Mouse (Mus musculus) heart, embryonic 14.5 days (tissue): Measurements from ENCODE around the gene Kctd12. TPM values are rescaled to one million over a fixed set of nuclear protein-coding genes. Genes with fewer than 3 reads are reported as not detected.

Experiments
- ATAC-seq: fragments of 200-750 bp; cut with Nextera tagmentation; 2 replicates; pipeline ENCODE4 v1.8.0; 2017; ENCODE audit warnings: low read depth, moderate TSS enrichment; ENCODE audit not compliant: insufficient number of reproducible peaks, insufficient read depth, low FRiP score
- H3K27ac ChIP-seq, 2 experiments: fragments of 200-500 bp in 1 of 2; fragments of 300-500 bp in 1 of 2; sonication (generic) in 1 of 2; replicated peaks in 1 of 2; 2 replicates each; pipeline ENCODE4 v1.5.1; 2012 to 2014; ENCODE audit warnings: low read depth in 2 of 2, low read length in 2 of 2, control low read depth in 1 of 2, mild to moderate bottlenecking in 1 of 2, mixed read lengths in 1 of 2; ENCODE audit not compliant: control insufficient read depth in 1 of 2, insufficient read depth in 1 of 2
- H3K27me3 ChIP-seq: fragments of 300-500 bp; sonication (generic); 2 replicates; pipeline ENCODE4 v1.6.1; 2014; ENCODE audit warnings: mild to moderate bottlenecking, low read length, control low read depth; ENCODE audit not compliant: control insufficient read depth, insufficient read depth
- H3K36me3 ChIP-seq: fragments of 300-500 bp; sonication (generic); 2 replicates; pipeline ENCODE4 v1.6.1; 2014; ENCODE audit warnings: mild to moderate bottlenecking, control low read depth, low read length, mixed read lengths; ENCODE audit not compliant: control insufficient read depth, insufficient read depth
- H3K4me1 ChIP-seq, 2 experiments: fragments of 200-500 bp in 1 of 2; fragments of 300-500 bp in 1 of 2; sonication (generic) in 1 of 2; 2 replicates each; pipeline ENCODE4 v1.6.1; 2012 to 2014; ENCODE audit warnings: low read length in 2 of 2, control low read depth in 1 of 2, mixed read lengths in 1 of 2; ENCODE audit not compliant: control insufficient read depth in 2 of 2, insufficient read depth in 2 of 2
- H3K4me2 ChIP-seq: fragments of 300-500 bp; sonication (generic); 2 replicates; pipeline ENCODE4 v1.6.1; 2014; ENCODE audit warnings: mild to moderate bottlenecking, low read length
- H3K4me3 ChIP-seq, 2 experiments: fragments of 200-500 bp in 1 of 2; fragments of 300-500 bp in 1 of 2; sonication (generic) in 1 of 2; 2 replicates each; pipeline ENCODE4 v1.5.1; 2012 to 2014; ENCODE audit warnings: low read length in 2 of 2, mild to moderate bottlenecking in 2 of 2, control low read depth in 1 of 2, low read depth in 1 of 2, moderate library complexity in 1 of 2; ENCODE audit not compliant: control insufficient read depth in 1 of 2, insufficient read depth in 1 of 2
- H3K9ac ChIP-seq: fragments of 300-500 bp; sonication (generic); 2 replicates; pipeline ENCODE4 v1.6.1; 2014; ENCODE audit warnings: mild to moderate bottlenecking, low read length
- H3K9me3 ChIP-seq: fragments of 300-500 bp; sonication (generic); 2 replicates; pipeline ENCODE4 v1.6.1; 2016; ENCODE audit warnings: low read length, control low read depth; ENCODE audit not compliant: control insufficient read depth
- WGBS: fragments of 180-500 bp; shearing (Covaris S2); extraction: QIAGEN DNeasy Blood & Tissue Kit; methylation state at CpG from one replicate; pipeline ENCODE4 v1.1.7; 2014; 5-methylcytosine and 5-hydroxymethylcytosine counted together
- polyA plus RNA-seq: library from polyadenylated mRNA; unstranded; fragments of >200 nt; fragmentation: Nextera tagmentation; extraction: Ambion mirVana; gene quantifications from 2 replicates; pipeline ENCODE4 v1.2.1, GENCODE M21; 2014

Kctd12 gene
- polyA plus RNA-seq, 1 experiment from 2014 or later: 9.0 TPM

DNA sequence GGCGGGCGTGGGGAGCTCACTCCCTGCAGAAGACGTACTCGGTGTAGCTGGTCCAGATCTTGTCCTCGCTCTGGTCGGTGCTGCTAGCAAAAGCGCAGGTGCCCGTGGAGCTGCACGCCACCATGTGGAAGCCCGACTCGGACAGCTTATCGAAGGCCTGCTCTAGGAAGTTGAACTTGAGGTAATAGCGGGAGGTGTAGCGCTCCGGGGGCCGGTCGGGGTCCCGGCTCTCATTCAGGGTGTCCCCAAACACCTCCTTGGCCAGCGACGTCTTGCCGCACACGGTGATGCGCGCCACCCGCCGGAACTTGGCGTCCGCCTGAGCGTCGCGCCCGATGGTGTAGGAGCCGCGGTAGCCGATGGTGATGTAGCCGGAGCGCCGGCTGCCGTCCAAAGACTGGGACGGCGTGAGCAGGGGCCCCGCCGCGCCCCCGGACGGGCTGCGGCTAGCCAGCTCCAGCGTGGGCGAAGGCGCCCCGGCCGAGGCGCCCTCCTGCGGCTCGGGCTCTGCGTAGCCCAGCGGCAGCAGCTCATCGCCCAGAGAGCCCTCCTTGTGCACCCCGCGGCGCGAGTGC is 909 bp downstream of the Kctd12 start:
- ATAC-seq: peak; percentile 40; the same call in 1 of the 2 replicates
- under 1% methylated on average over 61 of the region's 62 CpGs for WGBS
- H3K9ac ChIP-seq: peak overlapping the region; percentile 82

DNA sequence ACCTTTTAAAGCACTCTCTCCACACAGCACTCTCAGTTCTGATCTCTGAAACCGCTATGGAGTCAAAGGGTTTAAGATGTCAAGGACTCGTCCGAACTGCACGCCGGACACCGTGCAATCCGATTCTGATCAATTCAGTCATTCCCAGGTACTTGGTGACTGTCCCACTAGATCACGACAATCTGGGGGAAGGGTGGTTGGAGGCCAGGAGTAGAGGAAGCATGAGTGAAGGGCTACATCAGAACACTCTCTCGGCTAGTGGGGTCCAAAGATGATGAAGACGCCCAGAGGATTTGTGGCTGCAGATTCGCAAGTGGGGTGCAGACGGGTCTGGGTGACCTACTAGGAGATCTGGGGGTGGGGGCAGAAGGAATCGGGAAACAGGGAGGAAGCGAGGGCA is 1.5 kb downstream of the Kctd12 start:
- peaks cover 3 to 8% of the 10 kb centered on the region in 2 experiments; a peak in 1 of 4 replicates for H3K4me1 ChIP-seq
- H3K36me3 ChIP-seq: no peaks in the 10 kb centered on the region
- H3K4me2 ChIP-seq: peak overlapping the region; percentile 99
- peak overlapping the region; percentile 13 to 95; a peak in 1 of 4 replicates for H3K27ac ChIP-seq
- ATAC-seq: no peak
- no peaks in the 10 kb centered on the region for H3K9me3 ChIP-seq
- WGBS: 11% methylated on average over 14 of the region's 14 CpGs
- no peaks in the 10 kb centered on the region for H3K27me3 ChIP-seq
- peak overlapping the region; percentile 65 to 76 for H3K4me3 ChIP-seq
- H3K9ac ChIP-seq: peak overlapping the region; percentile 82

More for the DNA sequence above, 909 bp downstream of the Kctd12 start:
- no peaks in the 10 kb centered on the region for H3K27me3 ChIP-seq
- peak overlapping the region; percentile 65 to 76 for H3K4me3 ChIP-seq
- peaks cover 3 to 8% of the 10 kb centered on the region in 2 experiments; a peak in 1 of 4 replicates for H3K4me1 ChIP-seq
- H3K4me2 ChIP-seq: peak overlapping the region; percentile 99
- H3K36me3 ChIP-seq: no peaks in the 10 kb centered on the region
- no peaks in the 10 kb centered on the region for H3K9me3 ChIP-seq
- peak overlapping the region; percentile 13 to 95; a peak in 3 of 4 replicates for H3K27ac ChIP-seq

GRCm38 (mm10) chr14:102980481-102980880 is 2.0 kb downstream of the Kctd12 start:
- H3K4me2 ChIP-seq: peak overlapping the region; percentile 99
- H3K27me3 ChIP-seq: no peaks in the 10 kb centered on the region
- H3K9me3 ChIP-seq: no peaks in the 10 kb centered on the region
- peaks cover 3 to 8% of the 10 kb centered on the region in 2 experiments; a peak in 1 of 4 replicates for H3K4me1 ChIP-seq
- H3K4me3 ChIP-seq: peak overlapping the region; percentile 65 to 76
- peak overlapping the region; percentile 82 for H3K9ac ChIP-seq
- H3K36me3 ChIP-seq: no peaks in the 10 kb centered on the region
- H3K27ac ChIP-seq: no peak overlapping the region
- no peak for ATAC-seq
- WGBS: 16% methylated on average over 7 of the region's 7 CpGs

GRCm38 (mm10) chr14:102979831-102980230 is 2.6 kb downstream of the Kctd12 start:
- ATAC-seq: no peak
- Histone ChIP-seq H3K4me2 (peak overlapping the region; percentile 99), H3K27me3 (no peaks in the 10 kb centered on the region), H3K4me1 (peaks cover 3 to 8% of the 10 kb centered on the region in 2 experiments; a peak in 1 of 4 replicates), H3K27ac (no peak overlapping the region), H3K9me3 (no peaks in the 10 kb centered on the region), H3K4me3 (peak overlapping the region; percentile 22 to 76; a peak in 3 of 4 replicates), H3K9ac (no peak overlapping the region), H3K36me3 (no peaks in the 10 kb centered on the region)
- 30% methylated on average over 10 of the region's 10 CpGs for WGBS

DNA sequence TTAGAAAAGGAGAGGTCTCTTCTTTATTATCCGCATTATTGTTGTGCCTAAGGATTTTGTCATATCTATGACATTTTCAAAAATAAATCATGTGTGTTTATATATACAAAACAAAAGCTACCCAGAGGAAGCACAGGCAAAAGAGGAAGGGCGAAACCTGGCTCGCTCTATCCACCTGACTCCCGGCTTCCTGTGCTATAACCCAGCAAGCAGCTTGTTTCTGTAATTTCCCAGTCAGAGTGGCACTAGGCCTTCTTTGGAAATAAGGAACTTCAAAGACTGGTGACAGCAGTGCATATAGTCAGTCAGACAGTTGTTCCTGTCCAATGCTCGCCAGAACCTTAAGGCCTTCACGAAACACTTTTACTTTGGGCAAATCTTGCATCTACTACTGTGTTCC is 6.6 kb downstream of the Kctd12 start:
- 78% methylated on average over 6 of the region's 6 CpGs for WGBS
- H3K27ac ChIP-seq: no peak overlapping the region
- no peaks in the 10 kb centered on the region for H3K27me3 ChIP-seq
- H3K9me3 ChIP-seq: no peaks in the 10 kb centered on the region
- no peaks in the 10 kb centered on the region for H3K36me3 ChIP-seq
- H3K4me3 ChIP-seq: no peak overlapping the region
- H3K4me2 ChIP-seq: no peak overlapping the region
- H3K9ac ChIP-seq: no peak overlapping the region
- no peak for ATAC-seq
- H3K4me1 ChIP-seq: peaks cover under 1 to 2% of the 10 kb centered on the region in 2 experiments; a peak in 1 of 4 replicates

DNA sequence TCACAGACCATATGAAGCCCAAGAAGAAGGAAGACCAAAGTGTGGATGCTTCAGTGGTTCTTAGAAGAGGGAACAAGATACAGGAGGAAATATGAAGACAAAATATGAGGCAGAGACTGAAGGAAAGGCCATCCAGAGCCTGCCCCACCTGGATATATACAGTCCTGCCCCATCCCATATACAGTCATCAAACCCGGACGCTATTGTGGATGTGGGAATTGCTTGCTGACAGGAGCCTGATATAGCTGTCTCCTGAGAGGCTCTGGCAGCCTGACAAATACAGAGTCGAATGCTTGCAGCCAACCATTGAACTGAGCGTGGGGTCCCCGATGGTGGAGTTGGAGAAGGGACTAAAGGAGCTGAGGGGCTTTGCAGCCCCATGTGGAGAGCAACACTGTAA is 13.6 kb downstream of the Kctd12 start:
- WGBS: 17% methylated on average over 5 of the region's 5 CpGs
- no peak overlapping the region for H3K4me3 ChIP-seq
- peaks cover 2 to 12% of the 10 kb centered on the region in 2 experiments; a peak in 3 of 4 replicates for H3K4me1 ChIP-seq
- no peaks in the 10 kb centered on the region for H3K36me3 ChIP-seq
- no peak for ATAC-seq
- H3K27me3 ChIP-seq: no peaks in the 10 kb centered on the region
- no peaks in the 10 kb centered on the region for H3K9me3 ChIP-seq
- H3K4me2 ChIP-seq: no peak overlapping the region
- no peak overlapping the region for H3K27ac ChIP-seq
- H3K9ac ChIP-seq: no peak overlapping the region

DNA sequence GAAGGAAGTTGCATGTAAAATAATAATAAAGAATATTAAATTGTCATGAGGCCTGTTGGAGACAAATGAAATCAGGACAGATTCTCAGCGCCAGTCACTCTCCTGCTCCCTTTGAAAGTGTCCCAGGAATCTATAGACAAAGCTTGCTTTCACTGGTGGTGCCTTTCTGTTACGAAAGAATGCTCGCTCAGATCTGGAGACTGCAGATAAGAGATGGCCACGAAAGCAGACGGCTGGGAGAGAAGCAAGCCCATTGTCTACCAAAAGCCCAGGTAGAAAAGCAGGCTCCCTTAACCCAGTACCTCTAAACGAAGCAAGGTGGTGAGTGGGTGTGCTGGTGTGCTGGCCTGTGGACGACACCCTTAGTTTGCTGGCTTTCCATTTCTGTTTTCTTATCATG is 16.2 kb downstream of the Kctd12 start:
- peaks cover 2 to 12% of the 10 kb centered on the region in 2 experiments; a peak in 3 of 4 replicates for H3K4me1 ChIP-seq
- 18% methylated on average over 7 of the region's 7 CpGs for WGBS
- H3K9ac ChIP-seq: no peak overlapping the region
- H3K4me2 ChIP-seq: no peak overlapping the region
- H3K4me3 ChIP-seq: no peak overlapping the region
- H3K36me3 ChIP-seq: no peaks in the 10 kb centered on the region
- no peak for ATAC-seq
- H3K27ac ChIP-seq: no peak overlapping the region
- no peaks in the 10 kb centered on the region for H3K27me3 ChIP-seq
- no peaks in the 10 kb centered on the region for H3K9me3 ChIP-seq
